Comparison of ENCODE assay signal across 23 mouse cellular contexts in the genomic region with DNA sequence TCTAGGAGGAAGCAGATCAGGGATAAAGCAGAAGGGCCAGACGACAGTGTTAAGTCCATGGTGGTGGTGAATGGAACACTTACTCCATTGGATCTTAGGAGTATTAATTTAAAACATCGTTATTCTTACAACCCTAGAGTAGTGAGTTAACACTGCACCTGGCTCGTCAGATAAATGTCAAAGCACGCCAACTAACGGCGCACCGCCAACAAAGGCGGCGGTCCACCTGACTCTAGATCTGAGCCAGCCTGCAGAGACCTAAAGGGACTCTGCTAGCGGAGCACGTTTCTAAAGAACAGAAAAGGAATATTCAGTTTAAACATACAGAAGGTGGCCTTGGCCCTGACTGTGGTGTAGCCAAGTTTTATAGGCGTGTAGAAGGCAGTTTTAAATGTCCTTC.
DNase-seq lines count a peak whose midpoint lies in the region; ATAC-seq and TF ChIP-seq lines count a peak whose summit lies in the region.
"Had no signal": no experiment of that assay in that cellular context is flagged by ENCODE, and none has a peak within 500 bp of the region (broad histone marks: within the 10 kb centered on the region; RNA-seq: fewer than 3 reads in every experiment).

No protein-coding gene starts in this region.

- ATAC-seq in cerebellum, adult (ENCODE audit: insufficient number of reproducible peaks, low FRiP score, low TSS enrichment) = no peak
- no peak for ATAC-seq in heart, embryonic 12.5 days (ENCODE audit: insufficient number of reproducible peaks, low FRiP score)
- ATAC-seq: forebrain, embryonic 13.5 days; forebrain, embryonic 16.5 days; hindbrain, postnatal 0 days; inflammation-experienced regulatory T-cells, adult 6 months had no signal

- H3K4me3 ChIP-seq in cerebellum, adult 2 months (replicated peaks; ENCODE audit: insufficient read depth, low read depth, low read length) = no peak overlapping the region
- no peak overlapping the region for H3K4me3 ChIP-seq in heart, embryonic 12.5 days
- H3K4me3 ChIP-seq in limb, embryonic 10.5 days = no peak overlapping the region
- H3K4me3 ChIP-seq: forebrain, embryonic 10.5 days; forebrain, embryonic 13.5 days; heart, embryonic 13.5 days had no signal

- TF ChIP-seq POLR2A in cerebellum, adult 2 months (IDR thresholded peaks at IDR 0.05; ENCODE audit: borderline replicate concordance, insufficient read depth, low read length) = no peak

- H3K9me3 ChIP-seq in heart, embryonic 12.5 days (replicated peaks) = no peaks in the 10 kb centered on the region
- H3K9me3 ChIP-seq in limb, embryonic 10.5 days (replicated peaks) = no peaks in the 10 kb centered on the region
- H3K9me3 ChIP-seq: forebrain, embryonic 10.5 days; forebrain, embryonic 13.5 days; heart, embryonic 13.5 days had no signal

- H3K36me3 ChIP-seq in heart, embryonic 12.5 days = no peaks in the 10 kb centered on the region
- H3K36me3 ChIP-seq in limb, embryonic 10.5 days = no peaks in the 10 kb centered on the region
- H3K36me3 ChIP-seq: forebrain, embryonic 10.5 days; heart, embryonic 13.5 days had no signal

- H3K4me1 ChIP-seq in cerebellum, adult 2 months (ENCODE audit: control insufficient read depth, insufficient read depth, low read length) = peaks cover 10% of the 10 kb centered on the region
- no peaks in the 10 kb centered on the region for H3K4me1 ChIP-seq in heart, embryonic 12.5 days (replicated peaks)
- peaks cover 45% of the 10 kb centered on the region for H3K4me1 ChIP-seq in limb, embryonic 10.5 days
- H3K4me1 ChIP-seq: heart, embryonic 13.5 days had no signal

- peak; percentile 42 to 52 for DNase-seq in cerebellum, adult 2 months
- peak; percentile 42 for DNase-seq in heart, adult 11 months
- peak; percentile 12 for DNase-seq in ZHBTc4 (ENCODE audit: low read depth, low spot score)
- peak; percentile 23 for DNase-seq in limb, embryonic 10.5 days (ENCODE audit: low spot score)
- no peak for DNase-seq in adipocyte (ENCODE audit: low spot score)
- DNase-seq: adrenal gland, adult 2 months; adrenal gland, postnatal 14 days; cerebellum, adult 11 months; cerebellum, adult 9-11 months; gastrocnemius, postnatal 10 days; heart, adult 18-20 months; heart, postnatal 14 days; heart, postnatal 4 days; kidney, adult 11 months had no signal

- H3K9ac ChIP-seq in heart, embryonic 12.5 days = no peak overlapping the region
- H3K9ac ChIP-seq: forebrain, embryonic 13.5 days; heart, embryonic 13.5 days; hindbrain, embryonic 14.5 days had no signal

- H3K4me2 ChIP-seq in heart, embryonic 12.5 days = no peak overlapping the region
- H3K4me2 ChIP-seq: forebrain, embryonic 13.5 days; heart, embryonic 13.5 days; hindbrain, embryonic 14.5 days had no signal

- TF ChIP-seq CTCF in cerebellum, adult 2 months (IDR thresholded peaks at IDR 0.05; ENCODE audit: borderline replicate concordance, insufficient read depth, low read depth, low read length) = no peak

- no peaks in the 10 kb centered on the region for H3K27me3 ChIP-seq in cerebellum, adult 2 months (ENCODE audit: control insufficient read depth, insufficient read depth, low read length)
- H3K27me3 ChIP-seq in heart, embryonic 12.5 days (replicated peaks) = no peaks in the 10 kb centered on the region
- H3K27me3 ChIP-seq in limb, embryonic 10.5 days (ENCODE audit: low read depth, poor library complexity, severe bottlenecking) = no peaks in the 10 kb centered on the region
- H3K27me3 ChIP-seq: forebrain, embryonic 13.5 days; heart, embryonic 13.5 days had no signal

- H3K27ac ChIP-seq in cerebellum, adult 2 months (ENCODE audit: insufficient read depth, low read length) = no peak overlapping the region
- no peak overlapping the region for H3K27ac ChIP-seq in heart, embryonic 12.5 days (ENCODE audit: poor library complexity, severe bottlenecking)
- H3K27ac ChIP-seq in limb, embryonic 10.5 days = no peak overlapping the region
- H3K27ac ChIP-seq: forebrain, embryonic 10.5 days; forebrain, embryonic 13.5 days; heart, embryonic 13.5 days; hindbrain, embryonic 14.5 days; hindbrain, postnatal 0 days had no signal

- 46% methylated on average over 12 of the region's 12 CpGs for WGBS in cerebellum, adult 2 months
- 86% methylated on average over 12 of the region's 12 CpGs for WGBS in heart, embryonic 12.5 days
- 82% methylated on average over 12 of the region's 12 CpGs for WGBS in limb, embryonic 10.5 days
